Mouse (Mus musculus) c-Kit-negative CD71-positive TER-119-positive erythroid progenitor cells, embryonic 14.5 days (primary cell): ENCODE results near the gene Lrp8.

Experiments used
- DNase-seq: peaks from one replicate; pipeline ENCODE4 v3.0.0-alpha.2; 2013; ENCODE audit warnings: low read depth, low spot score

Gene Lrp8

DNA sequence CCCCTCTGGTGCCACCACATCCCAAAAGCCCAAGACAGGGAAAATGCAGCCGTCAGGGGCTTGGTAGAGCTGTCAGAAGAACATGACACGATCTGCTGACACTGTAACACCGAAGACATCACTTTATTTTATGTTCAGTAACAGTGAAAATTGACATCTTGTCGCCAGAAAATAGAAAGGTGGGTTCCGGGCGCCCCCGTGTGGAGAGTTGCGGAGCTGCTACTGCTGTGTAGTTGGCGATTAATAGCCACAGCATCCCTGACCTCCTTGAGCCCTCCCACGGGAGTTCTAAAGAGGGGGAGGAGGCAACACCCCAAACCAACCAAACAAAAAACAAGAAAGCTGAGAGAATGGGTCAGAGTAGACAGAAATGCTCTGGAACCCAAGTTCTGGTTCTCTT is 42.9 kb downstream of the Lrp8 start:
- peak; percentile 54 for DNase-seq

DNA sequence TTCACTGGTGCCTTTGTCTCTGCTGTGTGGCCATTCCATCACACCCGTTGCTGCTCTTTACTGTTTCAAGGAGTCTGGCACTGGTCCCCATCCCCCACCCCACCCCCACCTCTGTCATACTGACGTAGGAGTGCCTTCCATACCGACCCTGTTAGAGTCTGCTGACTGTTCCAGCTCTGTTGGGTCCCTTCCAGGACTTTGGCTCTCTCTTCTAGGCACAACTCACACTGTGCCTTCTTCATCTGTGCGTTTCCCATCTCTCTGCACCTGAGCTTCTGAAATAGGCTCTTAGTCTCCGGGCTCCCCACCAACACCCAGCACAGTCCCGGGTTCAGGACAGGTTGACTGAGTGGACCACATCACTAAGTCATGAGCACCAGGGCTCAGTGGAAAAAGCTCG is 44.7 kb downstream of the Lrp8 start:
- DNase-seq: no peak

DNA sequence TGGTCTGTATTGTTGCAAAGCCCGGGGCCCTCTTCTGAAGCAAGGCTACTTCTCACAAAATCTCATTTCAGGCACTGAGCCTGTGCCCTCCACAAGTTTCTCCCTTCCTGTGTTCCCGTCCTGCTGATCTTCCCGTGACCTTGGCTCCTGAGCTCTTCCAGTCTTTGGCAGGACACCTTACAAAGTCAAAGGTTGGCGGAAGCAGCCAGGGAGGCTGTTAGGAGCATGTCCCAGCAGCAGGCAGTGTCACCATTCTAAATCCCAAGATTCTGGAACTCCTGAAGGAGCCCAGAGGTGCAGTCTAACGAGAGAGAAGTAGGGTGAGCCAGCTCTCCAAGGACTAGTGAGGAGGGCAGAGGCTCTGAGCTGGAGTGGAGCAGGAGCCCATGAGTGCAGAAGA is 46.5 kb downstream of the Lrp8 start:
- DNase-seq: no peak

DNA sequence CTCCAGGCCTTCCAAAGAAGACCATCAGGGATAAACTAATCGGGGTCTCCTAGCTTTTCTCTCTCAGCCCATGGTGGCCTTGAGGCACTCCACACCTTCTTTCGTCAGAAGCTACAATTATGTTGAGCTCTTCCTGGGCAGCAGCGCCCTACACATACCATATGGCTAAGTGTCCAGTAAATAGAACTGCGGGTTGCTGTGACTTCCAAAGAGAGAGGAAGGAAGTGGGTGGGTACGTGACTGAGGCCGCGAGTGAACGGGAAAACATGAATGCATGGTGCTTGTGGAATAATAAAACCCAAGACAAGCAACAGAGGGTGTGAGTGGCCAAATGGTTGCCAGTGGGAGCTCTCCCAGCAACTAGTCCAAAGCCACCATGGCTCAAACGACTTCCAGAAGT is 47.6 kb downstream of the Lrp8 start:
- DNase-seq: no peak

DNA sequence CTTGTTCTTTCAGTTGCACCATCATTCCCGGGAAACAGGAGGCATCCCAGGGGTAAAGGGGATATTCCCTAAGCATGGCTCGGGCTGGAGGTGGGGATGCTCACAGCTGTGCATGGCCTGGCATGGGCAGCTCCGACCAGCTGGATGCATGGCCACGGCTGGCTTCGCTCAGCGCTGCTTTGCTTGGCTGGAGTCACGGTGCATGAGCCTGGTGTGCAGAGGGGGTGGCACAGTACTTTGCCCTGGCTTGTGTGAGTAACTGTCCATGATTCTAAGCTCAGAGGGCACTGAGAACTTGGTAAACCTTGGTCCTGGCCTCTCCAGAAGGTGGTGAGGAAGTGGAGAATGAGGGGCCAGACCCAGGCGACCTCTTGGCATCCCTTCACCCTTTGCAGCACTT is 48.0 kb downstream of the Lrp8 start:
- no peak for DNase-seq

DNA sequence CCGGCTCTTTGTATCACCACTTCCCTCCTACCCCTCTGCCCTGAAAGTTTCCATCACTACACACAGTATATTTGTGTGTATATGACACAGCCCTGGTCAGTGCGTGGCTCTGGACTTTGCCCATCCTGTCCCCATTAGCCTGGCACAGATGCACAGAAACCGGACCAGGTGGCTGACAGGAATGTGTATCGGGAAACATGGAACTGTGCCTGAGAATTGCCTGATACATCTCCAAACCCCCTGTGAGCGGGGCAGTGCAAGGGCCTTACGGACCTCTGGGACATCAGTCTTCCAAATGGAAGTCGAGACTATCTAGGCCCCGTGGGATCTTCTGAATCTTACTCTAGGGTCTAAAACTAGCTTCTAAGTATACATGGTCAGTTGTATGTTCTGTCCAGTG is 51.3 kb downstream of the Lrp8 start:
- no peak for DNase-seq

DNA sequence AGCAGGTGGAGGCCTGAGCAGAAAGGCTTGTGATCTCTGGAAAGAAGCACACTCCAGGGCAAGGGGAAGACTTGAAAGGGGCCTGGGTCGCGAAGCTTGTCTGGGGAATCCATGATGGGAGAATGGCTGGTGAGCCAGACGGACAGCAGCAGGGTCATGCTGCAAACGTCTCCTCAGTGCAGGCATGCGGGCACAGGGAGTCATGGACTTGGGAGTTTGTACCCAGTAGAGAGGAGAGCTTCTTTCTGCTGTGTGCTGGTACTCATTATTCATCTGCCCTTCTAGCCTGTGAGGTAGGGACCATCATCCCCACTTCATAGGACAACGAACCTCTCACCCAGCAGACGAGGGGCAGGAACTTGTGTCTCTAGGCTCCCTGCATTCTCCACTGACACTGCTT is 51.8 kb downstream of the Lrp8 start:
- no peak for DNase-seq

DNA sequence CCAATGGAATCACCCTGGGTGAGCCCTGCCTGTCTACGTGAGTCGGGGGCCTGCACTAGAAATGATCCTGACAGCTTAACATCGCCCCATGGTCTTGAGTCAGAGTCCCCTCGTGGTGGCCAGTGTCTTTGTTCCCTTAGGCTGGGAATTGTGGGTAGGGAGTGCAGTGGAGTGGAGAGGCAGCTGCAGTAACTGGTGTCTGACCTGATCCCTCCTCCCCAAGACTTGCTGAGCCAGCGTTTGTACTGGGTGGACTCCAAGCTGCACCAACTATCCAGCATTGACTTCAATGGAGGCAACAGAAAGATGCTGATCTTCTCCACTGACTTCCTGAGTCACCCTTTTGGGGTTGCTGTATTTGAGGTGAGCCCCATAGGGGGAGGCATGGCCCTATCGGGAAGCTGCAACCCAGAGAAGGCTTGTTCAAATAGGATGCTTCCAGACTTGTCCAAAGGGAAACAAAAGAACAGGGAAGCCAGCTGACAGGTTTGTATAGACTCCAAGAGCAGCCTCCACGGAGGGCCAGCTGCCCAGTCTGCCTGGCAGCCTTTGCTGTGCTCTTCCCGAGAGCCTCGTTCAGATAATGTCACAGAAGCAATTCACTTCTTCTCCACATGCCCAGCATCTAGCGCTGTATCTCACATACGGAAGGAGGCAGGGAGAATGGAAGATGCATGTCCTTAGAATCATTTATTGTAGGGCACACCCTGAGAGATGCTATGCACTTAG is 55.1 kb downstream of the Lrp8 start:
- DNase-seq: no peak

DNA sequence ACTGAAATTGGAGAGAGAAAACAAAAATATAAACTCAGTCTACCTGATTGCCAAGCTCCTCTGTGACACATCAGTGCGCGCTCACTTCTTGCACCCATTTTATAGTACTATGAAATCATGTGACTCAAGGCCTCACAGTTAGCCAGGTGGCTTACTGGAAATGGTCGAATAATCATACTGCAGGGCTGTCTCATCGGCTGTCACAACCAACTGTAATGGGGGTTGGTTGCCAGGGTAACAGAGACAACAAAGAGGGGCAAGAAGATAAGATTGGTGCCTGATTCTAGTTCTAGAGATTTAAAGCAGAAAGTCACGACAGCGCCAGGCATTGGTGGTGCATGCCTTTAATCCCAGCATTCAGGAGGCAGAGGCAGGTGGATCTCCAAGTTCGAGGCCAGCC is 56.9 kb downstream of the Lrp8 start:
- DNase-seq: no peak

DNA sequence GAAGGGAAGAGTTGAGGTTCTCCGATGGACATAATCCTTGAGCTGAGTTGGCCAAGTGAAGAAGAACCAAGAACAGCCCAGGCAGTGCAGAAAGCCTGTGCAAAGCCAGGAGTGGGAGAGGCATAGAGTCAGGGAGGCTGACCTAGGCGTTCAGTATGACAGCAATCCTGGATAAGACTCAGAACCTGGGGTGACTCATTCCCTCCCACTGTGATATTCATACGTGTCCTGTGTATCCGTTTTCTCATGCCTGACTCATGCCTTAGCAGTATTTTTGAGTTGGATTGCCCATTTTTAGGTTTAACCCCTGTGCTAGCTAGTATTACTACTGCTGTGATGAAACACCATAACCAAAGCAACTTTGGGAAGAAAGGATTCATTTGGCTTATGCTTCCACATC is 62.8 kb downstream of the Lrp8 start:
- no peak for DNase-seq

DNA sequence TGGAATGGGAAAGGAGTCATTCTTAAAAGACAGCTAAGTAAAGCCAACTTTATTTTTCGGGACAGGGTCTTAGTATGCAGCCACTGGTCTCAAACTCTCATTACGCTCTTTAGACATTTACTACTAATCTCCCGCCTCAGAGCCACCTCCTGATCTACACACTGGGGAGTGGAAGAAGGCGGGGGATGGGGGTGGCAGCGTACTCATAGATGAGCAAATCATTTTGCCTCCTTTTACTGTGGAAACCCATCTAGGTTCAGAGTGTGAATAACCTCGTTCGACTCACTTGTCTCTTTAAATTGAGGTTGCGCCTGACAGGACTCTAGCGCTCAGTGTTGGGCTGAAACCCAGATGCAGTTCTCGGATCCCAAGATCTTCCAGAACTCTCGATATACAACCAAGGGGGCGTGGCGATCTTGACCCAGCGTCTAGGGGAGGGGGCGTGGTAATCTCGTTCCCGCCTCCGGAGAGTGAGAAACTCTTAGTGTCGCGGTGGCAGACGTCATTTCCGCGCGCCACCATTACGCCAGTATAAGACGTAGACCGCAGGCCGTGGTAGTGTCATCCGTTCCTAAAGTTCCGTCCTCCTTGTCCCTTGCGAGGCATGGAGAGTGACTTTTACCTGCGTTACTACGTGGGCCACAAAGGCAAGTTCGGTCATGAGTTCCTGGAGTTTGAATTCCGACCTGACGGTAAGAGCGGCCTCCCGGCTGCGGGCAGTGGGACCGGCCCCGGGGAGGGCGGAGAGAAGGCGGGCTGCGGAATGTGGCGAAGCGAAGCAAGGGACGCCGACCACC is 77.4 kb downstream of the Lrp8 start, which contains the start of gene Magoh:
Gene Magoh (plus strand): TSS at position 502 of the 797 bp plus-strand sequence.
- peak; percentile 98 for DNase-seq

DNA sequence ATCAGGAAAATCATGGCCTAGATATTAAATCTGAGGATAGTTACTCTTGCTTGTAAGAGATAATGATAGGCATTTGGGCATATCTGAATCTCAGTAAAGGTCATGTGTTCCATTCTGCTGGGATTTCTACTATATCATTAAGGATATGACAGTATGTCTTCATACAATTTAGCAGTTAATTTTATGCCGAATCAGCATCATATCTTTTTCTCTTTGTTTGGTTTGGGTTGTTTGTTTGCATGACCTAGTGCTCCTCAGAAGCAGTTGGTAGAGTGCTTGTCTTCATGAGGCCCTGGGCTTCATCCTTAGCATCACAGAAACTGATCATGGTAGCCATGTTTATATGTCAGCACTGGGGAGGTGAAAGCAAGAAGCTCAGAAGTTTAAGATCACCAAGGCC is 79.6 kb downstream of the Lrp8 start:
- DNase-seq: no peak

DNA sequence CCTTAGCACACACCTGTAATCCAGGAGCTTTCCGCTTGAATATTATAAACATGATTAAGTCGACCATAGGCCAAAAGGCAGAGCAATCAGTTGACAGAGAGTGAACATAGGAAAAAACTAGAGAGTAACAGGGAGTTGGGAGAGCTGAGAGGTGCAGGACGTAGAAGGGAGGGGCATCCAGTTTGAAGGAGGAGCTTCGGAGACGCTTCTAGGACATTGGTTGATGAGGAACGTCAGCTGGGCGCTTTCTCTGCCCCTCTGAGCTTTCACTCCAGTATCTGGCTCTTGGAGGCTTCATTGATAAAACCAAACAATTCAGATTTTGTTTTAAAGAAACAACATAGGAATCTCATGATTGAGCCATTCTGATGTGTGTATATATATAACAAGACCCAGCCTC is 84.3 kb downstream of the Lrp8 start:
- no peak for DNase-seq

DNA sequence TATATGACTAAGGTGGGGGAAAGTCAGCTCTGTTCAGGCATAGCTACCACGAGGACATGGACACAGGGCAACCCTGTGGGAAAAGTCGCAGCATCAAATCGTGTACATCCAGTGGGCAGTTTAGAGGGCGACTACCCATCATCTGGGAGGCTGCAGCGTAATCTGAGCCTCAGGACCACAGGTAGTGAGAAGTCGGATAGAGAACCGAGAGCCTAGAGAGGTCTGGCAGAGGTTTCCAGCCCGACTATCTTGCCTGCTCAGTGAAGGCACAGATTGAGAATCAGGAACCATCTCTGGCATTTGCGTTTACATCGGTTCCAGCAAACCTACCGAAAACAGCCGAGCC is 87.3 kb downstream of the Lrp8 start:
- DNase-seq: no peak

DNA sequence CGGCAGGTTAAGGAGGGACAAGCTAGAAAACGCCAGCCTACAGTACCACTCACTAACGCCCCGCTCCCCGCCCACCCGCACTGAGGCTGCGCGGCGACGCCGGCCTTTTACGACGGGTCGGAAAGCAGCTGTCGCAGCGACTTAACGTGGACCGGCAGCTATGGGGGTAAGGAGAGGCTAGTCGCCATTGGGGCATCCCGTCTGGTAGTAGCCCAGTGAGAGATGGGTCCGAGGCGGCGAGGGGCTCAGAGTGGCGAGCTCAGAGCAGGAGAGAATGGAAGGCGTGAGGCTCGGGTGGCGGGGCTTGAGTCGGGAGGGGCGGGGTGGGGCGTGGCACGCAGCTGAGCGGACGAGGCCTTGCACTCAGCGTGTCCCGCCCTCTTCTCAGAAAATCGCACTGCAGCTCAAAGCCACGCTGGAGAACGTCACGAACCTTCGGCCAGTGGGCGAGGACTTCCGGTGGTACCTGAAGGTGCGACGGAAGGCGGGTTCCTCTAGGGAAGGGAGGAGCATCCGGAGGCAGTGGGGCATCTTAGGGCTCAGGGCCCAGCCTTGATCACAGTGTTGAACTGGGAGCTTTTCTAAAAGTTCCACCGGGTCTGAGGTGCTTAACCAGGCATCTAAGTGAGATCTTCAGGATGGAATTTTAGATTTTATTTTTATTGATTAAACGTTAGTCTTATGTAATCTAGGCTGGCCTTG is 87.8 kb downstream of the Lrp8 start, which contains the start of gene 0610037L13Rik:
Gene 0610037L13Rik (plus strand): TSS at position 83 of the 702 bp plus-strand sequence.
- peak; percentile 89 for DNase-seq

DNA sequence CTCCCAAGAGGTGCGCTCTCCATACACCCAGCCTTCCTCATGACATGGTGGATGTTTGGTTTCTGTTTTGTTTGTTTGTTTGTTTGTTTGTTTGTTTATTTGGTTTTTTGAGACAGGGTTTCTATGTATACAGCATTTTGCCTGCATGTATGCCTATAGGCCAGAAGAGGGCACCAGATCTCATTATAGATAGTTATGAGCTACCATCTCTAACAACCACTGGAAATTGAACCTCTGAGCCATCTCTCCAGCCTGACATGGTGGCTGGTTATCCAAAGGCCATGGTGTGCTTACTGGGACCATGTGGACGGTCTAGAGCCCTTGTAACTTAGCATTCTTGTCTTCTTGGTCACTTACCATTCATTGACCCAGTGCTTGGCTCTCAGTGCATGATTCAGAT is 90.6 kb downstream of the Lrp8 start:
- DNase-seq: no peak

DNA sequence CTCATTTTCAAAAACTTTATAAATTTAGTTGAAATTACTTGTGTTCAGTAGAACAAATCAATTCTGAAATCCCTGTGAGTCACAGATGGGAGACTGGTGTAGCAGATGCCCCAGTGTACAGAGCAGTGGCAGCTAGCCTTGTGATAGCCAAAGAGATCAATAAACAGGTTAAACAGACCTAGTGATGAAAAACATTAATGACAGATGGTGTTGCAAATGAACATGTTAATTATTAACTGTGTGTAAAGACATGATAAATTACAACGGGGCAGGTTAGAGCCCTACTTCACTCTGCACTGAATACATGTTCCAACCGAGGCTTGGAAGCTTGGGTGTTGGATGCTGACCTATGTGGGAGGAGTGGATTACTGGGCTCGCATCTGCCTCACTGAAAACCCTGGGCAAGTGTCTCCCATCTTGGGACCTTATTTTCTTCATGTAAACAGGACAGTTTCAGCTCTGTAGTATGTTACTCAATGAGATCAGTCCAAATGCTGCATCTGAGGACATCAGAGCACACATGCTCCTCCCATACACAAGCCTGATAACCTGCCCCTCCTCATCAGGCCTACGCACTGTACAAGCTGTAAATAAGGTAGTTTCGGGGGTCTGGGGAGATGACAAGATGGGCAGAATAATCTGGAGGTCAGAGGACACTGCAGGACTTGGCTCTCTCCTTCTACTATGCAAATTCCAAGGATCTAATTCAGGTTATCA is 97.3 kb downstream of the Lrp8 start:
- no peak for DNase-seq

DNA sequence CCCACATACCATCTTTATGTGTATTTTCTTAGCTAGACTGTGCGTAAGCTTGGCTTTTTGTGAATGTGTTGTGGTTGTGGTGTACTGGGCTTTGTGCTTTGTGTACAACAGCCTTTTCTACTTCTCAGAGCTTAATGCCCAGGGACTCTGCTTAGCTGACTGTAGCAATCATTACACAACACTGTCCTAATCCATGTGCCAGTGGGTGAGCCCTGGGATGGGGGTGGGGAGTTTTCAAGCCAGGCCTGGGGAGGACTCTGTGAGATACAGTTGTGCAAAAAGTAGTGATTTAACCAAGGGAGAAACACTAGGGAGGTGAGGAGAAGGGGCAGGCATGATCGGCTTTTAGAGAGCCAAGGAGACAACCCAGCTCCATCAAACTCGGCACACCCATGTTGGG is 98.1 kb downstream of the Lrp8 start:
- no peak for DNase-seq

DNA sequence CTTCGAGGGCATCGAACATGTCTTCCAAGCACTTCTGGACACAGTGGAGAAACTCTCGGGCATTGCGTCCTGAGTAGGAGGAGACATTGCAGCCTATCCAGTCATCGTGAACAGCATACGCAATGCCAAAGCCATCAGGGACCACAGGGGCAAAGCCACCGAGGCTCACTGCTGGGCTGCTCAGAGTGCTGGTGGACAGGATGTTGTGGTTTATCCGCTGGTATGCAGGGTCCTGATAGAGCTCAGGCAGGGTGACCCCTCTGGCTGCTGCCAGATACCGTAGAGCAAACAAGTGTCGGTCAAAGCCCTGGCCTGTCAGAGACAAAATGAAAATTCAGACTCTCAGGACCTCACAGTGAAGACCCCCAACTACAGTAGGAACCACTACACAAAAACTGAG is 102.2 kb downstream of the Lrp8 start:
- DNase-seq: no peak

DNA sequence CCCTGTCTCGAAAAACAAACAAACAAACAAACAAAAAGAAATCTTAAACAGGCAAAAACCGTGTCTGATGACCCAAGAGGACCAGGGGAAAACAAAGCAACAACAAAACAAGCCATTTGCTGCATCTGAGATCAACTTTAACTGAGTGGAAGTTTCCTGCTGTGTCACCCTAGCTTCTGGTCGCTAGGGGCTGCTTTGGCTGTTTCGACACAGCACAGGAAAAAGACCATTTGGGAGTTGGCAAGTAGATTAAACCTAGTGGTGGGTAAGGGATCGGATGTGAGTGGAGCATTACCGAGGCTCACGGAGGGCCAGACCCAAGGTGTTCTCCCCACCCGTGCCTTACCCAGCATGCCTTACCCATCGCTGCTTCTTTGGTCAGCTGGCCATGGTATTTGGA is 104.5 kb downstream of the Lrp8 start:
- DNase-seq: no peak

DNA sequence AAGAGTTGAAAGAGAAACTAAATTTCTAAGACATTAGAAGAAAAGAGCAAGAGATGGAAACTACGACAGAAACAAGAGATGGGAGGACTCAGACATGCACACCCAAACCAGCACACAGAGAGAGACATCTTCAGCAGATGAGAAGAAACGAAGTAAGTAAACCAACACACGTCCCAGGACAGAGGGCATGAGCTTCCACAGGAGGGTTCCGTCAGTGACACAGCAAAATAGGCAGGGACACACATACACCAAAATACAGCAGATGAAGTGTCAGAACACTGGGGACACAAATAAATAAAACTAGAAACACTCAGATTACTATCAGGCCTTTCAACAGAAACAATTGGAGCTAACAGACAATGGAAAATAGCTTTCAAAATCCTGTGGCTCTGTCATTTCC is 108.0 kb downstream of the Lrp8 start:
- no peak for DNase-seq

DNA sequence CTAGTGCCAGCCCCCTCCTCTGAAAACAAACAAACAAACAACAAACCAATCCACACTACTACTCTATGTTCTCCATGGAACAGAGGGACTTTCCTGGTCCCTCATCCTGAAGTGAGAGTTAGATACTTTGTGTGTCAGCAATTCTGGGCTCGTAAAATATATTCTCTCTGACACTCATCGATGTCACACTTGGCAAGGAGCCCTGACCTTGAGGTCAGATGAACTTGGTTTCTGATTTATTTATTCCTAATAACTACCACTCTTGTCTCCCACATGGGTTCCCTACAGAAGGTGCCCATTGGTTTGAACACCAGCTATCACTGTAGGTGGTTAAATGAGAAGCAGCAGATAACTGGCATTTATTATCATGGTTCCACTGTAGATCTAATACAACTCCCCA is 118.3 kb downstream of the Lrp8 start:
- DNase-seq: no peak
